Mouse (Mus musculus): Measurements from ENCODE around the gene Accs.

- no peak for TF ChIP-seq POLR2A (IDR thresholded peaks at IDR 0.05; ENCODE audit: insufficient read depth, low read depth, low read length)
- no peak for TF ChIP-seq CTCF (IDR thresholded peaks at IDR 0.05; ENCODE audit: insufficient read depth, low read depth, low read length)
These were observed 38.6 kb upstream of the Accs start for GRCm38 (mm10) chr2:93888366-93888765.
